Mouse (Mus musculus) spleen, adult 18-20 months (tissue): ENCODE measurements around the gene Shbg.
"Not testable (repeated sequence)": the region's sequence is repeated elsewhere in the genome, so short reads cannot be mapped to it uniquely, and the experiment has no call there.

ENCODE experiments used
- DNase-seq, 2 experiments: peaks; one replicate each; pipeline ENCODE4 v3.0.0; 2022; ENCODE audit warnings: mixed read lengths in 2 of 2

Gene Shbg

GRCm38 (mm10) chr11:69629802-69630201 lies 12.1 kb upstream of the Shbg start:
- DNase-seq = no peak

GRCm38 (mm10) chr11:69628286-69628685 lies 10.6 kb upstream of the Shbg start:
- DNase-seq = peak; percentile 50 to 79

- not testable (repeated sequence) for DNase-seq
Observed at GRCm38 (mm10) chr11:69624339-69624738, 6.6 kb upstream of the Shbg start.

- no peak for DNase-seq
Observed at GRCm38 (mm10) chr11:69623006-69623405, 5.3 kb upstream of the Shbg start.

- no peak for DNase-seq
Observed at GRCm38 (mm10) chr11:69622406-69622805, 4.7 kb upstream of the Shbg start.

- DNase-seq = no peak
Observed at GRCm38 (mm10) chr11:69621571-69622268, 4.0 kb upstream of the Shbg start, which contains the start of gene Sat2. Gene Sat2 (plus strand): TSS chr11:69622024.

GRCm38 (mm10) chr11:69620394-69621081 lies 2.8 kb upstream of the Shbg start:
- no peak for DNase-seq

GRCm38 (mm10) chr11:69616781-69617180 lies 924 bp downstream of the Shbg start:
- DNase-seq = no peak

- DNase-seq = not testable (repeated sequence)
Observed at GRCm38 (mm10) chr11:69614257-69614588, 3.5 kb downstream of the Shbg start.

- peak; percentile 57 to 74 for DNase-seq
Observed at GRCm38 (mm10) chr11:69613553-69614256, 4.0 kb downstream of the Shbg start.

- DNase-seq = no peak
Observed at GRCm38 (mm10) chr11:69610899-69611298, 6.8 kb downstream of the Shbg start.

GRCm38 (mm10) chr11:69609416-69609815 lies 8.3 kb downstream of the Shbg start:
- no peak for DNase-seq

- DNase-seq = no peak
Observed at GRCm38 (mm10) chr11:69608525-69608924, 9.2 kb downstream of the Shbg start.

GRCm38 (mm10) chr11:69606832-69607231 lies 10.9 kb downstream of the Shbg start:
- DNase-seq = no peak

GRCm38 (mm10) chr11:69606491-69606795 lies 11.3 kb downstream of the Shbg start:
- no peak for DNase-seq

- peak; percentile 25 to 35 for DNase-seq
Observed at GRCm38 (mm10) chr11:69605726-69606490, 11.8 kb downstream of the Shbg start, which contains the start of gene Atp1b2. Gene Atp1b2 (minus strand): TSS chr11:69605942.

GRCm38 (mm10) chr11:69604795-69605664 lies 12.7 kb downstream of the Shbg start:
- no peak for DNase-seq

GRCm38 (mm10) chr11:69604347-69604746 lies 13.4 kb downstream of the Shbg start:
- no peak for DNase-seq

GRCm38 (mm10) chr11:69603516-69603915 lies 14.2 kb downstream of the Shbg start:
- no peak for DNase-seq

GRCm38 (mm10) chr11:69601768-69602167 lies 15.9 kb downstream of the Shbg start:
- DNase-seq = no peak

- no peak for DNase-seq
Observed at GRCm38 (mm10) chr11:69600098-69600497, 17.6 kb downstream of the Shbg start.

GRCm38 (mm10) chr11:69599436-69599835 lies 18.3 kb downstream of the Shbg start:
- no peak for DNase-seq
